ENCODE assay signal across 12 mouse cellular contexts in genomic region chr16:51989259-51989658, GRCm38 (mm10). TPM values are rescaled to one million over a fixed set of nuclear protein-coding genes. Genes with fewer than 3 reads are reported as not detected.
DNase-seq lines count a peak whose midpoint lies in the region; ATAC-seq lines count a peak whose summit lies in the region.
"Had no signal": no experiment of that assay in that cellular context is flagged by ENCODE, and none has a peak within 500 bp of the region (broad histone marks: within the 10 kb centered on the region; RNA-seq: fewer than 3 reads in every experiment).

No protein-coding gene starts in this region.

- no peaks in the 10 kb centered on the region for H3K9me3 ChIP-seq in kidney, embryonic 15.5 days (replicated peaks)
- H3K9me3 ChIP-seq: embryonic facial prominence, embryonic 13.5 days; heart, embryonic 13.5 days had no signal

- no peak for DNase-seq in kidney, adult 11 months
- DNase-seq in CD4-positive, CD25-positive, alpha-beta regulatory T cell, adult 2 months (ENCODE audit: low read depth, low spot score): peak; percentile 60
- peak; percentile 26 for DNase-seq in hindlimb bud, embryonic 11.5 days (ENCODE audit: extremely low spot score, low read depth, low spot score)
- DNase-seq in naive thymus-derived CD4-positive, alpha-beta T cell, adult 2 months (ENCODE audit: low read depth): peak; percentile 49
- DNase-seq in spleen, postnatal 4 days (ENCODE audit: low spot score in 2 of 2): no peak
- DNase-seq: cerebellum, postnatal 25 days had no signal

- H3K36me3 ChIP-seq in kidney, embryonic 15.5 days: no peaks in the 10 kb centered on the region
- H3K36me3 ChIP-seq: embryonic facial prominence, embryonic 13.5 days; heart, embryonic 13.5 days had no signal

- H3K4me3 ChIP-seq in kidney, embryonic 15.5 days (replicated peaks): no peak overlapping the region
- H3K4me3 ChIP-seq: embryonic facial prominence, embryonic 13.5 days; heart, embryonic 13.5 days had no signal

- H3K27me3 ChIP-seq in kidney, embryonic 15.5 days: no peaks in the 10 kb centered on the region
- H3K27me3 ChIP-seq: embryonic facial prominence, embryonic 13.5 days; heart, embryonic 13.5 days had no signal

- 0 out of 2 replicates have a peak overlapping the region, but pooled peaks have one; percentile 3 for H3K27ac ChIP-seq in kidney, embryonic 15.5 days
- H3K27ac ChIP-seq: embryonic facial prominence, embryonic 13.5 days; heart, embryonic 13.5 days had no signal

- H3K4me2 ChIP-seq in kidney, embryonic 15.5 days: no peak overlapping the region
- H3K4me2 ChIP-seq: embryonic facial prominence, embryonic 13.5 days; heart, embryonic 13.5 days had no signal

- no peak overlapping the region for H3K9ac ChIP-seq in kidney, embryonic 15.5 days
- H3K9ac ChIP-seq: embryonic facial prominence, embryonic 13.5 days; heart, embryonic 13.5 days had no signal

- WGBS in kidney, embryonic 15.5 days: 57% methylated on average over 3 of the region's 3 CpGs

- H3K4me1 ChIP-seq in kidney, embryonic 15.5 days: peaks cover 3% of the 10 kb centered on the region; the same call in 1 of the 2 replicates
- H3K4me1 ChIP-seq: embryonic facial prominence, embryonic 13.5 days had no signal

- ATAC-seq in kidney, embryonic 15.5 days (replicated peaks; ENCODE audit: low FRiP score): no peak
- no peak for ATAC-seq in megakaryocyte, adult 5-6 weeks (ENCODE audit: poor library complexity, severe bottlenecking)
- ATAC-seq: intestine, postnatal 0 days; lung, postnatal 0 days had no signal

RNA-seq across cellular contexts. Expression of gene Cblb, which starts 41.8 kb away (rescaled TPM):
- polyA plus RNA-seq in kidney, embryonic 15.5 days (2015; fragmentation: Nextera tagmentation; extraction: Ambion mirVana): 18.1 and 19.3 TPM in 2 replicates
- 21.0 and 24.3 TPM in 2 replicates for total RNA-seq in megakaryocyte, adult 5-6 weeks (2015)
- 8.8 and 13.5 TPM in 2 replicates for total RNA-seq in megakaryocyte, adult 5-6 weeks (2017)

Comparison
In these comparisons a context has a peak if more than half of its experiments do, and no peak if none do; other contexts are left out.
1. DNase-seq: peak in CD4-positive, CD25-positive, alpha-beta regulatory T cell, adult 2 months (single experiment), hindlimb bud, embryonic 11.5 days (single experiment) and naive thymus-derived CD4-positive, alpha-beta T cell, adult 2 months (single experiment); none in kidney, adult 11 months (single experiment) and spleen, postnatal 4 days (0 of 2).